Mouse (Mus musculus): Measurements from ENCODE around the gene Cd300a.
A peak's percentile ranks its signal among the peaks of the same experiment; 100 is the strongest.

Cd300a gene

DNA sequence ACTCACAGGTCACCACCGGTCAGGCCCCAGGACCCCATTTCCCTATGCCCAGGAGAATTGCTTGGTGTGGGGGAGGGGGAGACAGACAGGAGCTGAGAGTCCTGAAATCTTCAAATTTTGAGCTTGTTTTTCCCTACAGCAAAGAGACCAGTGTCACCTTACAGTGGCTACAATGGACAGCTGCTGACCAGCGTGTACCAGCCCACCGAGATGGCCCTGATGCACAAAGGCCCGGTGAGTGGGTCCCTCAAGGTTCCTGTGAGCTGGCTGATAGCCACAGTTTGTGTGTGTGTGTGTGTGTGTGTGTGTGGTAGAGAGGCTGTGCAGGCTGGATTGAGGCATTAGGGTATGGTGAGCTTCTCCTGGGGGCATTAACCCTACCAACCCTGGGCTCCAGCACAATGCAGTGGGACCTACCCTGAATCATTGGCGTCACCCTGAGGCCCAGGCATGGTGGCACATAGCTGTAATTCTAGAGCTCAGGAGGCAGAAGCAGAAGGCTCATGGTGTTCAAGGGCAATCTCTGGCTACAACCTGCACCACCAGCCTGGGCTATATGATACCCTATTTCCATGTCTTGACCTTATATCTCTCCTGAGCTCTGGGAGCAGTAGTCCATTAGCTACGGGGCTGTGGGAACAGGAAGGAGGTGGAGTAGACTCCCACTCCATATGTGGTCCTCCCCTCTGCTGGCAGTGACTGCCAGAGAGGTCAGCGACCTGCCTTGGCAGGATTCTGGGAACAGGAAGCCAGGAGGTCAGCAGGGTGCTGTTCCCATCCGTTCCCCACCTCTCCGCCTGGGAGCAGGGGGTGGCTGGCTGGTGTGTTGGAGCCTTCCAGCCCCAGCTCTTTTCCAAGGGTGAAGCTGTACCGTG, 23.1 kb upstream of the Cd300a start:
- DNase-seq (ENCODE audit: low read depth, low spot score), result no peak

GRCm38 (mm10) chr11:114867361-114868235, 22.2 kb upstream of the Cd300a start:
- DNase-seq (ENCODE audit: low read depth, low spot score), result no peak

DNA sequence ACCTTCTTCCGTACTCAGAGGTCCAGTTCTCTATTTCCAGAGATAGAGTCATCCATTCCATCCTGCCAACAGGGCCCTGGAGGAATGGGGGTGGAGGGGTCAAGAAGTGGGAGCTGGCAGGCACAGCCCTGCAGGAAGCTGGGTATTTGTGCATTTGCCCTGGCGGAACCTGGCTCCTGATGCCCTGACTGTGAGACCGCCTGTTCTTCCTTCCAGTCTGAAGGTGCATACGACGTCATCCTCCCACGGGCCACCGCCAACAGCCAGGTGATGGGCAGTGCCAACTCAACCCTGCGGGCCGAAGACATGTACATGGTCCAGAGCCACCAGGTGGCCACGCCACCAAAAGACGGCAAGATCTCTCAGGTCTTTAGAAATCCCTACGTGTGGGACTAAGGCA, 21.6 kb upstream of the Cd300a start:
- no peak for DNase-seq (ENCODE audit: low read depth, low spot score)

DNA sequence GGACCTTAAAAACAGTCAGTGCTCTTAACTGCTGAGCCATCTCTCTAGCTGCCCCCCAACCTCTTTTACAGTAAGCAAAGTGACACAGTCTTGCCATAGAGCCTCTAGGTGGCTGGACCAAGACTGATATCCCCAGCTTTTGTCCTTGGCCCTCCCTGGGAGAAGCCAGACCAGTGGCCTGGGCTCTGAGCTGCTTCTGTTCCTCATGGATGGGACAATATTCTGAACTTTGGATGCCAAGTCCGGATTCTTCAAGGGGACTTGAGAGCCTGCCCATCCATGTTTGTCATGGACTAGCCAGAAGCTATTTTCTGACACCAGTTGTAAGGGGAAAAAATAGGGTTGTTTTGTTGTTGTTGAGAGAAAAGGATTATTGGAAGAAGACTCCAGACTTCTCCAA, 20.1 kb upstream of the Cd300a start:
- DNase-seq (ENCODE audit: low read depth, low spot score), result no peak

GRCm38 (mm10) chr11:114871540-114871939, 18.3 kb upstream of the Cd300a start:
- no peak for DNase-seq (ENCODE audit: low read depth, low spot score)

- DNase-seq (ENCODE audit: low read depth, low spot score), result peak; percentile 94
These were observed 16.6 kb upstream of the Cd300a start for GRCm38 (mm10) chr11:114873022-114873817.

DNA sequence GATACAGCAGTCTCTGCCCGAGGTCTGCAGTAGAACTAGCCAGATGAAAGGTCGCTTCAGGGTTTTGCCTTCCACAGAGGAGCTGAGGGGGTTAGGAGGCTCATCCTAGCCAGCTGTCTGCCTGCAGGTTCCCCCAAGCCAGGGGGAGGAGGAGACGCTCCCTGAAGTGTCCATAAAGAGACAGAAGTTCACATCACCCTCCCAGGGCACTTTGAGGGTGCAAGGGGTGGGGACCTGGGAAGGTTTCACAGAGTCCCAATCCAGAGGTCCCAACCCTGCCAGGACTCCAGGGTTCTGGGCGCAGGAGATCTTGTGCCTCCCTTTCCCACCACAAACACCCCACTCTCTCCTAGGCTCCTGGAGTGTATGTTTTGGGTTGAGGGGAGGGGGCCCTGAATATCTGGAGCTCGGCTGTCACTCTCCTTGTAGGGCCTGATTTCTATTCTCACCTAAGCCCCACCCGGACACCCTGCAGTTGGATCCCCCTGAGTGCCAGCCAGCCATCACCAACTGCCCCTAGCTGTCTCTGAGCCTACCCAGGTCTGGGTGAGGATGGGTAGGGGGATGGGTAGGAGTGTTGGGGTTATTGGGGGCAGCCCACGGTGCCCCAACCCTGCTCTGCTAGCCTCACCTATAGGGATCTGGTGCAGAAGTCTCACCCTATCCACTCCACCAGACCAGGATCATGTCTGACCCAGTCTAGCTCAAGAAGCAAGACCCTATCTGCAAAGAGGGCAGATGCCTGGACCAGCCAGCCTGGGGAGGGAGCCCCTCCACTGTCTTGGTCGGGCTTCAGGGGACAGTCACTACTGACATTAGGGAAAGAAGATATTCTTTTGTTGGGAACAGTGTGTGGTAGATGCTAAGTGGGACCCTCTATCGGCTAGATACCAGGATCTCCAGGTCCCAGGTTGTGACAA, 15.4 kb upstream of the Cd300a start:
- no peak for DNase-seq (ENCODE audit: low read depth, low spot score)

- peak; percentile 41 for DNase-seq (ENCODE audit: low read depth, low spot score)
These were observed 14.5 kb upstream of the Cd300a start for GRCm38 (mm10) chr11:114875301-114875801.

GRCm38 (mm10) chr11:114876176-114876575, 13.7 kb upstream of the Cd300a start:
- DNase-seq (ENCODE audit: low read depth, low spot score), result peak; percentile 51

DNA sequence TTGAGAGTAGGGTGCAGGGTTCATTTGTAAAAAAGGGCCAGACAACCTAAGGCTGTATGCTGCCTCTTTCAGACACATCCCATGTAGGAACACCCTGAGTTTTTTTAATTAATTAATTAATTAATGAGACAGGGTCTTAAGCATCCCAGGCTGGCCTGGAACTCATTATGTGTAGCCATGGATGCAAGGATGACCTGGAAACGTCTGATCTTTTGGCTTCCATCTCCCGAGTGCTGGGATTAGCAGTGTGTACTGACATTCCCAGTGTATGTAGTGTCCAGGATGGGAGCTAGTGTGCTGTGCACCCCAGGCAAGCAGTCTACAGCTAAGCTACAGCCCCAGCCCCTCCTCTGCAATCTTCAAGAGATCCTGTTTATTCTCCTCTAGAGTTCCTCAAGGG, 13.2 kb upstream of the Cd300a start:
- no peak for DNase-seq (ENCODE audit: low read depth, low spot score)

DNA sequence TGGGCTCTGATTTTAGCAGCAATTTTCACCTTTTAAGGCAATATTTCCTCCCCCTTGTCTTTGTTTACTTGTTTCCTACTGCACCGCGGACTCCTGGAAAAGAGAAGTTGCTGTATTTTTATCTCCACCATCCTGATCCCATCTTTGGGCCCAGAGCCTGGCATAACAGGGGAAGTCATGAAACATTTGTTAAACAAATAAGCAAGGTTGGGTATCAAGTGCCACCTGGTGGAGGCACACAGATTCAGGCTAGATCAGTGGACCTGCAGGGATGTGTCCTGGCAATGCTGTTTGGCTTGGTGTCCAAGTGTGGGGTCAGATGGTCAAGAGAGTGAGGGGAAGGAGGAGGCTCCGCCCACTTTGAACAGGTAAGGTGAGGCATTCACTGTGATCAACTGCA, 12.7 kb upstream of the Cd300a start:
- DNase-seq (ENCODE audit: low read depth, low spot score), result peak; percentile 39

GRCm38 (mm10) chr11:114879666-114880065, 10.2 kb upstream of the Cd300a start:
- DNase-seq (ENCODE audit: low read depth, low spot score), result no peak

DNA sequence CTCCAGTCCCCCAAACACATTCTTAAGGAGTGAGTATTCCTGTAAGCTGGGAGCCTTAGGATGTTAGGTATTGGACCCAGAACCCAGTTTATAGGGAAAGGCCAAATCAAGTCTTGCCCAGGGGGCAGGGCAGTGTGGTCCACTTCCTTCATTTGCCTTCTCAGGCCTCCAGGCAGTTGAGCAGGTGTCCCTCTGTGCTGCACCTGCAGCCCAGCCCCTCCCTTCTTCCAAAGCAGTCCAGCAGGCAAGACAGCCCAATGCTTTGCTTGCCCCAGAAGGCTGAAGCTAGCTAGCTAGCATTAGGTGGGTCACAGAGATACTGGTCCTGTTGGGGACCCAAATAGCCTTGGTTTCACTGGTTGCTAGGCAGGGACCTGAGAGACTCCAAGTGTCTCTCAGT, 9.7 kb upstream of the Cd300a start:
- DNase-seq (ENCODE audit: low read depth, low spot score), result no peak

- DNase-seq (ENCODE audit: low read depth, low spot score), result peak; percentile 54
These were observed 9.3 kb upstream of the Cd300a start for GRCm38 (mm10) chr11:114880589-114880988.

DNA sequence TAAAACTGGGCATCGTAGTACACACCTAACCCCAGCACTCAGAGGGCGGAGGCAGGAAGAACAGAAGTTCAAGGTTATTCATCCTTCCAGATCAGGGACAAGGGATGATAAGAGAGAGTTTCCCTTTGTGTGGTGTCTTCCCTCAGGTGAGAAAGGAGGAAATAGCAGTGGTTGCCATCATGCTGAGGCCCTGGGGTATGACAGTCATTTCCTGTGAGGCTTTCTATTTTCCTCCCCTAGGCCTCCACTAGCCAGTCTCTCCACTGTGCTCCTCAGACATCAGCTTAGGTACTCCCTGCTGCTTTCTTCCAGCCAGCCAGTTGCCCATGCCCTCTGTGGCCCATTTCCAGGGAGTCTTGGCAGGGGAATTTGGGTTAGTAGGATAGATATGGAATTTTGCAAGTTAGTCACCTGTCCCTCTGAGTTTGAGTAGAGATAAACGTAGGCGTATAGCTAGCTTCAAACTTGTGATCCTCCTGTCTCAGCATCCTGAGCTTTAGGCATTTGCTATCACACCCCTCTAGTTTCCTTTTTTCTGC, 6.5 kb upstream of the Cd300a start:
- peak; percentile 27 for DNase-seq (ENCODE audit: low read depth, low spot score)

DNA sequence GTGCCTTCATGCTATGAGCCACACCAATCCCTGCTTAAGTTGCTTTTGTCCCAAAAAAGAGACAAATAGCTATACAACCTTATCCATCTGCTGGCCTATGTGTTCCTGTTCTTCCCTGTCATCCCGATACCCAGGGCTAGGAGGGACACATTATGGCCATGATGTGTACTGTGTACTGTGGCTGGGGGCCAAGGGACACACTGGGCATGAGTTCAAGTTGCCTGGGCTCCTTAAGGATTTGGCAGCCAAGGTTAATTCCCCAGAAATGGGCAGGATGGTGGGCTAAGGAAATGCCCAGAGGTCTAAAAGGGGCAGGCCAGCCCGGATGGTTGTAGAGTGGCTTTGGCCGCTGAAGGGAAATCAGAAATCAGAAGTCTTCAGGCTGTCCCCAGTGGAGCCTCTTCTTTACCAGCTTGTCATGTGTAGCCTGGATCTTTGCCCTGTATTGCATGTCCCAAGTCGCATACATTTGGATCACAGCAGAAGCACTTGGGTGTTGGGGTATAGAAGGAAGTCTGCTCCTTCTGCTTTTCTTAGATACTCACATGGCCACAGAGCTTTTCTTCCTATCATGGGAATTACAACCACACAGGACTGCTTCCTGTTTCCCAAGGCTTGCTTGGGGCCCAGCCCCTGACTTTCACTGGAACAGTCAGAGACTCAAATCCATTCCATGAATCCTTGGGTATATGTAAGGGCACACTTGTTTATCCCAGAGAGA, 5.3 kb upstream of the Cd300a start:
- DNase-seq (ENCODE audit: low read depth, low spot score), result no peak

GRCm38 (mm10) chr11:114890542-114890941, 701 bp downstream of the Cd300a start:
- DNase-seq (ENCODE audit: low read depth, low spot score), result no peak

GRCm38 (mm10) chr11:114896085-114896484, 6.2 kb downstream of the Cd300a start:
- DNase-seq (ENCODE audit: low read depth, low spot score), result no peak

DNA sequence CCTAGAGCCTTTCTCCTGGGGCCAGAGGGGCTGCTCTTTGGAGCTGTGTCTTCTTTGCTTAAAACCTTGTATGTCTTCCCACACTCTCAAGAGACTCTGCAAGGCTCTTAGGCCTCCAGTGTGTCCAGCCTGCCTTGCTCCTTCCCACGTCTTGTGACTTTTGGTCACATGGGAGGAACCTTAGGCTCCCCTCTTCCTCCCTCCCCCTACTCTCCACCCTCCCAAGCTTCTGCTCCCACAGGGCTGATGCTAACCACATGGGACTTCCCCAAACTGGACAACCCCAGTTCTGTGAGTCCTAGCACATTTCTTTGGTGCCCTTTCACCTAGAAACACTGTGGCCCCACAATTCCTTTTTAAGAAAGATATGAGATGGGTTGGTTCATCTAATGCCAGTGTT, 8.2 kb downstream of the Cd300a start:
- no peak for DNase-seq (ENCODE audit: low read depth, low spot score)

DNA sequence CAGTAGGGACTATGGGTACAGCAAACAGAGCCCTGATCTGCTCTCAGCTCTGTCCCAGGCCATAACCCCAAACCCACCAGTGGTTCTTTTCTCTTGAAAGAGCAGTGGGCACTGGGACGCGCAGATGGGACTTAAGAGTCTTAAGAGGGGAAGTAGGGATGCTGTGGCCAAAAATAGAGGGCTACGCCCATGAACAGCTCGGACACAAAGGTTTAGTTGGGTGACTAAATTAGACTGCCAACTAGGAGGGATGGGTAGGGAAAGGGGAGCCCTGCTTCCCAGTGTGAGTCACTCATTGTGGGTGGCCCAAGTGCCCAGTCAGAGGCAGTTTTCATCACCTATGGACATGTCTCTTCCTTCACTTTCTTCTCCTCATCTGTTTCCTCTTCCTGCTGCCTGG, 13.4 kb downstream of the Cd300a start:
- no peak for DNase-seq (ENCODE audit: low read depth, low spot score)
